Mouse (Mus musculus) yolk sac, embryonic 10.5 days (tissue): ENCODE results near the gene Galns.

Experiments
- DNase-seq: peaks from one replicate; pipeline ENCODE4 v3.0.0-alpha.2; 2017; ENCODE audit warnings: low spot score

Galns gene

GRCm38 (mm10) chr8:122537033-122537432, 74.2 kb downstream of the Galns start:
- DNase-seq = peak; percentile 66

GRCm38 (mm10) chr8:122531312-122531711, 80.0 kb downstream of the Galns start:
- DNase-seq = no peak

- DNase-seq = peak; percentile 54
Observed at GRCm38 (mm10) chr8:122529159-122529558, 82.1 kb downstream of the Galns start.
